Mouse (Mus musculus) megakaryocyte progenitor cell, adult 5-6 weeks (primary cell): ENCODE results near the gene Nelfcd. TPM values are rescaled to one million over a fixed set of nuclear protein-coding genes. Genes with fewer than 3 reads are reported as not detected.
A peak's percentile ranks its signal among the peaks of the same experiment; 100 is the strongest.

ENCODE experiments used
- ATAC-seq: replicated peaks from 2 replicates; pipeline ENCODE4 v1.8.0; 2016; ENCODE audit warnings: mild to moderate bottlenecking, moderate TSS enrichment, inconsistent platforms; ENCODE audit not compliant: poor library complexity
- total RNA-seq, 2 experiments: library from RNA; stranded (forward) in 1 of 2; stranded (reverse) in 1 of 2; fragments of 157-497, 149-512 nt in 1 of 2; fragments of 200-1000 nt in 1 of 2; gene quantifications; 2 replicates each; pipeline versions ENCODE4 v1.2.3 to v1.2.4; 2015 to 2017

Nelfcd gene
- total RNA-seq, 2 experiments from 2014 or later, result 27.7 to 33.8 TPM

- ATAC-seq, result peak; percentile 14
Measured at GRCm38 (mm10) chr2:174436916-174437696, 21.5 kb downstream of the Nelfcd start.

GRCm38 (mm10) chr2:174437697-174437982 is 22.0 kb downstream of the Nelfcd start:
- ATAC-seq, result peak; percentile 47

- no peak for ATAC-seq
Measured at GRCm38 (mm10) chr2:174438181-174438580, 22.6 kb downstream of the Nelfcd start.

GRCm38 (mm10) chr2:174438737-174439449 is 23.3 kb downstream of the Nelfcd start, which contains the start of gene Ctsz:
TSS of gene Ctsz (minus strand) at chr2:174439039.
- ATAC-seq, result peak; percentile 41

- ATAC-seq, result peak; percentile 36
Measured at GRCm38 (mm10) chr2:174439450-174439838, 23.8 kb downstream of the Nelfcd start.

GRCm38 (mm10) chr2:174439961-174440360 is 24.4 kb downstream of the Nelfcd start:
- 0 out of 2 replicates have a peak, but pooled peaks have one; percentile 0 for ATAC-seq

GRCm38 (mm10) chr2:174441898-174442297 is 26.3 kb downstream of the Nelfcd start:
- ATAC-seq, result no peak

- ATAC-seq, result no peak
Measured at GRCm38 (mm10) chr2:174442460-174442859, 26.9 kb downstream of the Nelfcd start.

- ATAC-seq, result no peak
Measured at GRCm38 (mm10) chr2:174443046-174443445, 27.4 kb downstream of the Nelfcd start.

- ATAC-seq, result 0 out of 2 replicates have a peak, but pooled peaks have one; percentile 14
Measured at GRCm38 (mm10) chr2:174444359-174444758, 28.8 kb downstream of the Nelfcd start.

- no peak for ATAC-seq
Measured at GRCm38 (mm10) chr2:174445018-174445417, 29.4 kb downstream of the Nelfcd start.

- ATAC-seq, result no peak
Measured at GRCm38 (mm10) chr2:174446492-174446891, 30.9 kb downstream of the Nelfcd start.

- no peak for ATAC-seq
Measured at GRCm38 (mm10) chr2:174446905-174447304, 31.3 kb downstream of the Nelfcd start.

GRCm38 (mm10) chr2:174448405-174448804 is 32.8 kb downstream of the Nelfcd start:
- ATAC-seq, result no peak

GRCm38 (mm10) chr2:174450353-174450752 is 34.7 kb downstream of the Nelfcd start, which contains the start of gene Tubb1:
TSS of gene Tubb1 (plus strand) at chr2:174450695.
- peak; percentile 20 for ATAC-seq

- ATAC-seq, result peak; percentile 96
Measured at GRCm38 (mm10) chr2:174453681-174454080, 38.1 kb downstream of the Nelfcd start.

- ATAC-seq, result peak; percentile 16; the same call in 1 of the 2 replicates
Measured at GRCm38 (mm10) chr2:174459365-174459764, 43.8 kb downstream of the Nelfcd start.

- peak; percentile 15 for ATAC-seq
Measured at GRCm38 (mm10) chr2:174463370-174463769, 47.8 kb downstream of the Nelfcd start.

GRCm38 (mm10) chr2:174463789-174464523 is 48.4 kb downstream of the Nelfcd start, which contains the start of gene Atp5e:
TSS of gene Atp5e (minus strand) at chr2:174464105.
- peak; percentile 96 for ATAC-seq

- ATAC-seq, result peak; percentile 48
Measured at GRCm38 (mm10) chr2:174470333-174470732, 54.7 kb downstream of the Nelfcd start.

GRCm38 (mm10) chr2:174470786-174471405 is 55.3 kb downstream of the Nelfcd start:
- ATAC-seq, result no peak
